Mouse (Mus musculus): ENCODE results near the gene Polr2a.

- TF ChIP-seq POLR2A (IDR thresholded peaks at IDR 0.05; ENCODE audit: extremely low read depth, insufficient read depth, low read length) (no peak), CTCF (IDR thresholded peaks at IDR 0.05; ENCODE audit: extremely low read depth, insufficient read depth, low read length) (peak; percentile 37)
These were observed 43.0 kb downstream of the Polr2a start for GRCm38 (mm10) chr11:69715482-69715881.

Measured in cortical plate, adult 2 months (tissue).